Mouse (Mus musculus) heart, postnatal 14 days (tissue): Measurements from ENCODE around the gene Ncan. TPM values are rescaled to one million over a fixed set of nuclear protein-coding genes. Genes with fewer than 3 reads are reported as not detected.

Source experiments
- DNase-seq, 2 experiments: peaks; one replicate each; pipeline ENCODE4 v3.0.0; 2021 to 2022
- intact Hi-C: fragments of 180-260 bp; cut with DNase I; formaldehyde crosslinking; loops from one replicate; pipeline ENCODE4 v1.15.1; 2025
- total RNA-seq, 2 experiments: library from RNA; stranded (reverse); gene quantifications; 2 replicates each; pipeline ENCODE4 v1.2.3; 2021

The Ncan gene
- total RNA-seq, 2 experiments from 2014 or later: 0.02 to 0.07 TPM

- intact Hi-C loops: no loop called here
- no peak for DNase-seq
Observed at GRCm38 (mm10) chr8:70130066-70130465, 9.4 kb upstream of the Ncan start.

GRCm38 (mm10) chr8:70129309-70129952, 8.8 kb upstream of the Ncan start:
- intact Hi-C loops: no loop called here
- DNase-seq: peak; percentile 42 to 54

GRCm38 (mm10) chr8:70128435-70128834, 7.8 kb upstream of the Ncan start:
- intact Hi-C loops: no loop called here
- DNase-seq: peak; percentile 77 to 87

GRCm38 (mm10) chr8:70124992-70125391, 4.3 kb upstream of the Ncan start:
- intact Hi-C loops: loop anchor here (5.0 kb wide), 1 partner anchor 208 kb away; no protein-coding TSS in a partner anchor
- DNase-seq: no peak

- DNase-seq: no peak
- intact Hi-C loops: loop anchor here (5.0 kb wide), 1 partner anchor 206 kb away; no protein-coding TSS in a partner anchor
Observed at GRCm38 (mm10) chr8:70122863-70123262, 2.2 kb upstream of the Ncan start.

GRCm38 (mm10) chr8:70118726-70119700, 1.7 kb downstream of the Ncan start:
- intact Hi-C loops: loop anchor here (2.0 kb wide), 1 partner anchor 20 kb away; no protein-coding TSS in a partner anchor
- DNase-seq: no peak

- intact Hi-C loops: loop anchor here (2.0 kb wide), 1 partner anchor 19 kb away; no protein-coding TSS in a partner anchor
- peak; percentile 28 to 54 for DNase-seq
Observed at GRCm38 (mm10) chr8:70117611-70118010, 3.1 kb downstream of the Ncan start.

GRCm38 (mm10) chr8:70114892-70115291, 5.8 kb downstream of the Ncan start:
- intact Hi-C loops: no loop called here
- no peak for DNase-seq

GRCm38 (mm10) chr8:70114488-70114887, 6.2 kb downstream of the Ncan start:
- DNase-seq: no peak
- intact Hi-C loops: no loop called here

GRCm38 (mm10) chr8:70112401-70113016, 8.2 kb downstream of the Ncan start:
- no peak for DNase-seq
- intact Hi-C loops: no loop called here

- no peak for DNase-seq
- intact Hi-C loops: no loop called here
Observed at GRCm38 (mm10) chr8:70111192-70111795, 9.4 kb downstream of the Ncan start.

GRCm38 (mm10) chr8:70110451-70110850, 10.2 kb downstream of the Ncan start:
- intact Hi-C loops: no loop called here
- DNase-seq: no peak

- intact Hi-C loops: loop anchor here (2.0 to 5.0 kb wide), 2 partner anchors 62 to 117 kb away; no protein-coding TSS in a partner anchor
- DNase-seq: no peak
Observed at GRCm38 (mm10) chr8:70104922-70105321, 15.8 kb downstream of the Ncan start.

GRCm38 (mm10) chr8:70104506-70104905, 16.2 kb downstream of the Ncan start:
- peak; percentile 46 to 58 for DNase-seq
- intact Hi-C loops: loop anchor here (2.0 to 5.0 kb wide), 2 partner anchors 62 to 118 kb away; no protein-coding TSS in a partner anchor

GRCm38 (mm10) chr8:70100241-70100640, 20.4 kb downstream of the Ncan start:
- intact Hi-C loops: loop anchor here (5.0 kb wide), 1 partner anchor 122 kb away; no protein-coding TSS in a partner anchor
- DNase-seq: no peak

- DNase-seq: no peak
- intact Hi-C loops: loop anchor here (2.0 kb wide), 1 partner anchor 20 kb away; no protein-coding TSS in a partner anchor
Observed at GRCm38 (mm10) chr8:70099276-70099675, 21.4 kb downstream of the Ncan start.

- intact Hi-C loops: no loop called here
- DNase-seq: no peak
Observed at GRCm38 (mm10) chr8:70092786-70093185, 27.9 kb downstream of the Ncan start.

- DNase-seq: no peak
- intact Hi-C loops: loop anchor here (5.0 kb wide), 1 partner anchor 78 kb away; no protein-coding TSS in a partner anchor
Observed at GRCm38 (mm10) chr8:70089296-70089960, 31.2 kb downstream of the Ncan start.
